Mouse (Mus musculus) myocyte (in vitro differentiated cells): Measurements from ENCODE around the gene Nepro. TPM values are rescaled to one million over a fixed set of nuclear protein-coding genes. Genes with fewer than 3 reads are reported as not detected.

Experiments
- H3K27me3 ChIP-seq: one replicate; pipeline ENCODE4 v1.6.1; 2011; ENCODE audit not compliant: control insufficient read depth, insufficient read depth, insufficient read length
- H3K36me3 ChIP-seq: one replicate; pipeline ENCODE4 v1.6.1; 2011; ENCODE audit not compliant: control insufficient read depth, insufficient read depth
- H3K4me2 ChIP-seq: one replicate; pipeline ENCODE4 v1.6.1; 2011; ENCODE audit warnings: low read depth, control low read depth
- H3K4me3 ChIP-seq: one replicate; pipeline ENCODE4 v1.5.1; 2011; ENCODE audit warnings: mild to moderate bottlenecking, control low read depth, moderate library complexity
- H3K79me2 ChIP-seq: one replicate; pipeline ENCODE4 v1.6.1; 2011; ENCODE audit not compliant: control insufficient read depth, insufficient read depth
- H3ac ChIP-seq: one replicate; pipeline ENCODE4 v1.6.1; 2011; ENCODE audit not compliant: control insufficient read depth, insufficient read length
- CEBPB ChIP-seq: IDR thresholded peaks from 2 replicates; pipeline ENCODE4 v1.6.1; 2011; ENCODE audit warnings: mild to moderate bottlenecking, moderate library complexity; ENCODE audit not compliant: poor library complexity, insufficient read depth, severe bottlenecking
- E2F4 ChIP-seq: IDR thresholded peaks from one replicate; pipeline ENCODE4 v1.6.1; 2011; ENCODE audit warnings: mild to moderate bottlenecking, control low read depth, moderate library complexity; ENCODE audit not compliant: insufficient read depth
- MAX ChIP-seq: IDR thresholded peaks from one replicate; pipeline ENCODE4 v1.6.1; 2011; ENCODE audit warnings: low read depth, mild to moderate bottlenecking, control low read depth
- MYOD1 ChIP-seq, 3 experiments: IDR thresholded peaks; one replicate each; pipeline ENCODE4 v1.6.1; 2011; ENCODE audit warnings: control low read depth in 2 of 3, low read depth in 2 of 3, mild to moderate bottlenecking in 2 of 3, moderate library complexity in 1 of 3; ENCODE audit not compliant: insufficient read length in 2 of 3, control insufficient read depth in 1 of 3
- MYOG ChIP-seq, 3 experiments: IDR thresholded peaks; one replicate each; pipeline ENCODE4 v1.6.1; 2011; ENCODE audit warnings: control low read depth in 2 of 3, low read depth in 2 of 3, mild to moderate bottlenecking in 2 of 3; ENCODE audit not compliant: insufficient read length in 2 of 3, control insufficient read depth in 1 of 3, insufficient read depth in 1 of 3
- POLR2A ChIP-seq: IDR thresholded peaks from one replicate; pipeline ENCODE4 v1.6.1; 2011; ENCODE audit warnings: low read depth, mild to moderate bottlenecking, control low read depth, moderate library complexity; ENCODE audit not compliant: insufficient read length
- POLR2AphosphoS2 ChIP-seq: IDR thresholded peaks from one replicate; pipeline ENCODE4 v1.6.1; 2011; ENCODE audit warnings: low read depth, control low read depth; ENCODE audit not compliant: insufficient read length
- REST ChIP-seq: IDR thresholded peaks from one replicate; pipeline ENCODE4 v1.6.1; 2011; ENCODE audit warnings: mild to moderate bottlenecking, control low read depth, moderate library complexity; ENCODE audit not compliant: insufficient read depth, insufficient read length
- SRF ChIP-seq: IDR thresholded peaks from one replicate; pipeline ENCODE4 v1.6.1; 2011; ENCODE audit warnings: low read depth; ENCODE audit not compliant: control insufficient read depth, insufficient read length
- TCF12 ChIP-seq: IDR thresholded peaks from one replicate; pipeline ENCODE4 v1.6.1; 2011; ENCODE audit warnings: mild to moderate bottlenecking, control low read depth; ENCODE audit not compliant: poor library complexity, insufficient read depth, severe bottlenecking
- TCF3 ChIP-seq: IDR thresholded peaks from one replicate; pipeline ENCODE4 v1.6.1; 2011; ENCODE audit warnings: low read depth, control low read depth; ENCODE audit not compliant: insufficient read length
- USF1 ChIP-seq: IDR thresholded peaks from one replicate; pipeline ENCODE4 v1.6.1; 2011; ENCODE audit warnings: low read depth, mild to moderate bottlenecking, control low read depth, moderate library complexity
- polyA plus RNA-seq: library from polyadenylated mRNA; unstranded; fragments of >200 nt; fragmentation: generic; extraction: Trizol; gene quantifications from one replicate; pipeline ENCODE4 v1.2.1, GENCODE M21; 2012; ENCODE audit warnings: missing spikeins

Gene Nepro
- polyA plus RNA-seq, 1 experiment: 6.8 TPM

- no peak for TF ChIP-seq POLR2A
- no peak for TF ChIP-seq MYOG (IDR thresholded peaks at IDR 0.05; ENCODE audit: control insufficient read depth in 1 of 3, insufficient read depth in 1 of 3, insufficient read length in 2 of 3, low read depth in 2 of 3)
- TF ChIP-seq MYOD1 (IDR thresholded peaks at IDR 0.05; ENCODE audit: control insufficient read depth in 1 of 3, insufficient read length in 2 of 3, low read depth in 2 of 3): no peak
- no peak for TF ChIP-seq MAX
- TF ChIP-seq E2F4: no peak
- no peak for TF ChIP-seq TCF12
- no peak for TF ChIP-seq SRF
- no peak for TF ChIP-seq REST
- TF ChIP-seq USF1: no peak
- H3K4me3 ChIP-seq: no peak within 1 kb of the TSS
- no peaks in the 10 kb centered on the region for H3K36me3 ChIP-seq
- no peak within 1 kb of the TSS for H3ac ChIP-seq
- no peaks in the 10 kb centered on the region for H3K27me3 ChIP-seq
- H3K4me2 ChIP-seq: no peak within 1 kb of the TSS
- no peaks in the 10 kb centered on the region for H3K79me2 ChIP-seq
These were observed 41.6 kb downstream of the Nepro start, which contains the start of gene Cd200r1 for GRCm38 (mm10) chr16:44765555-44766319. Gene Cd200r1, plus strand, starts transcription at chr16:44765736.

DNA sequence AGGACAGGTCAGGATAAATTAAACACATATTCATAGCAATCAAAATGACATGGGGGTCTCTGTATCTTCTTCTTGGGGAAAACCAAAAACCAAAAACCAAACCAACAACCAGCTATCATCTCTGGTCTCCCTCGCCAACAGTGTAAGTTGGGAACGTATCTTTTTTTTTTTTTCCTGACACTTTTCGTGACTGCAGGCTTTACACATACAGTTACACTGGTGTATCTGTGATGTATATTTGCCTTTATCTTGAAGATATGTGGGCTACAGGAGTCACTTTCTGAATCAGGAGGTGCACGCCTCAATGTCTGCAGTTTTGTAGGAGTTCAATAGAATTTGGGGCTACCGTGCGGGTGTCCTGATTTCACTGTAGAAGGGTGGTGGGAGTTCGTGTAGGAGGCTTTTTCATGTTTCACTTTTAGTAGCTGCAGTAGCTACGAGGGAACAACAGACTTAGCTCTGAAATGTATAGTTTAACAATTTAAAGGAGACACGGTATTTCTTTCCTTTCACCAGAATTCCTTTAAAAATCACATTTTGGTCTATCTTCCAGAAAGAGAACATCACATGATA, 42.3 kb downstream of the Nepro start:
- Histone ChIP-seq H3K79me2 (no peaks in the 10 kb centered on the region), H3ac (no peak overlapping the region), H3K36me3 (no peaks in the 10 kb centered on the region), H3K27me3 (no peaks in the 10 kb centered on the region), H3K4me2 (no peak overlapping the region), H3K4me3 (no peak overlapping the region)
- TF ChIP-seq E2F4 (no peak), MYOD1 (IDR thresholded peaks at IDR 0.05; ENCODE audit: control insufficient read depth in 1 of 3, insufficient read length in 2 of 3, low read depth in 2 of 3) (no peak), TCF3 (no peak), POLR2A (no peak), POLR2AphosphoS2 (no peak), REST (no peak), MAX (no peak), CEBPB (no peak), USF1 (no peak), TCF12 (no peak), SRF (no peak), MYOG (IDR thresholded peaks at IDR 0.05; ENCODE audit: control insufficient read depth in 1 of 3, insufficient read depth in 1 of 3, insufficient read length in 2 of 3, low read depth in 2 of 3) (no peak)

DNA sequence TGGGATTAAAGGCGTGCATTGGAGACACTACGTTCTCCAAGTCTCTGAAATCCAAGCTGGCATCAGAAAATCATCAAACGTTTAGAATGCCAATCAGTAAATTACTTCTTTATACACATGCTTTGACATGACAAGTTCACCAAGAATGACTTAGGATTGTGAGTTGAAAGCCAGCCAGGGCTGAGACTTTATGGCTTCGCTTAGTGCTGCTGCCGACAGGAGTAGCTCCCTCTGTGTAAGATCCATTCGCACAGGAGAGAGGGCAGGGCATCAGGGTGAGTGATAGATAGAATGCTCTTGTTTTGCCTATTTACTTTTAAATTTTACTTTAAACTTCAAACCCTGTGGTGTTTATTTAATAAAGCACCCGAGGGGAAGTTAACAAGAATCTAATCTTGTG, 43.4 kb downstream of the Nepro start:
- H3K4me3 ChIP-seq: no peak overlapping the region
- no peak overlapping the region for H3K4me2 ChIP-seq
- H3K36me3 ChIP-seq: no peaks in the 10 kb centered on the region
- H3K27me3 ChIP-seq: no peaks in the 10 kb centered on the region
- no peak overlapping the region for H3ac ChIP-seq
- TF ChIP-seq MYOG (IDR thresholded peaks at IDR 0.05; ENCODE audit: control insufficient read depth in 1 of 3, insufficient read depth in 1 of 3, insufficient read length in 2 of 3, low read depth in 2 of 3) (no peak), REST (no peak), POLR2A (no peak), USF1 (no peak), TCF12 (no peak), SRF (no peak), E2F4 (no peak), POLR2AphosphoS2 (no peak), MAX (no peak), TCF3 (no peak), MYOD1 (IDR thresholded peaks at IDR 0.05; ENCODE audit: control insufficient read depth in 1 of 3, insufficient read length in 2 of 3, low read depth in 2 of 3) (no peak), CEBPB (no peak)
- no peaks in the 10 kb centered on the region for H3K79me2 ChIP-seq

DNA sequence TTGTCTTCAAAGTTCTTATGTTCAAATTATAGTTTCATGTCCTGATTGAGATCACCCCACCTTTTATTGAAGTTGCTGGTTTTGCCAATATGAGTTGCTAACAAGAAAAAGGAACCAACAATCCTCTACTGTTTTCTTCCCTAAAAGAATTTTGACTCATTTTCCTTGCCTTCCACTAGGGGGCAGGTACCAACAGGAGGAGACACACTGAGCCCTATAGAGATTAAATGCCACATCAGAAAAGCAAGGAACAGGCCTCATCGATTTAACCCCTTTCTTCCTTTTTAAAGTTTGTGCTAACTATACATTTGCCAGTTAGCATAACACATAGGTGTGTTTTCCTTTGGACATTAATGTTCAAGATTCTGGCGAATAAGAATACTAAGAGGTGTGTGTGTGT, 43.9 kb downstream of the Nepro start:
- H3ac ChIP-seq: no peak overlapping the region
- H3K4me3 ChIP-seq: no peak overlapping the region
- no peaks in the 10 kb centered on the region for H3K27me3 ChIP-seq
- H3K36me3 ChIP-seq: no peaks in the 10 kb centered on the region
- H3K4me2 ChIP-seq: no peak overlapping the region
- TF ChIP-seq MAX (no peak), TCF12 (no peak), CEBPB (no peak), TCF3 (no peak), E2F4 (no peak), MYOG (IDR thresholded peaks at IDR 0.05; ENCODE audit: control insufficient read depth in 1 of 3, insufficient read depth in 1 of 3, insufficient read length in 2 of 3, low read depth in 2 of 3) (no peak), MYOD1 (IDR thresholded peaks at IDR 0.05; ENCODE audit: control insufficient read depth in 1 of 3, insufficient read length in 2 of 3, low read depth in 2 of 3) (no peak), USF1 (no peak), POLR2AphosphoS2 (no peak), POLR2A (no peak), REST (no peak), SRF (no peak)
- no peaks in the 10 kb centered on the region for H3K79me2 ChIP-seq
